Mouse (Mus musculus) megakaryocyte, embryonic 14.5 days (primary cell): ENCODE results near the gene Fam186a.

ENCODE experiments used
- FLI1 ChIP-seq: IDR thresholded peaks from 2 replicates; pipeline ENCODE4 v1.6.1; 2012; ENCODE audit warnings: low read length, inconsistent platforms, mixed read lengths
- GATA1 ChIP-seq: IDR thresholded peaks from 3 replicates; pipeline ENCODE4 v1.6.1; 2012; ENCODE audit warnings: mixed read lengths, low read length, inconsistent platforms, borderline replicate concordance

GRCm38 (mm10) chr15:99878541-99878940 is 88.3 kb downstream of the Fam186a start:
- no peak for TF ChIP-seq GATA1
- no peak for TF ChIP-seq FLI1
